Mouse (Mus musculus) layer of hippocampus, adult 8-10 months (tissue): ENCODE results near the gene Atxn7l1. TPM values are rescaled to one million over a fixed set of nuclear protein-coding genes. Genes with fewer than 3 reads are reported as not detected.

Experiments
- DNase-seq, 2 experiments: peaks; one replicate each; pipeline ENCODE4 v3.0.0; 2022; ENCODE audit warnings: low spot score in 2 of 2
- total RNA-seq, 4 experiments: library from RNA; stranded (reverse); gene quantifications; 2 replicates each; pipeline ENCODE4 v1.2.4; 2022

Atxn7l1 gene
- total RNA-seq, 4 experiments from 2014 or later, result 56.9 to 65.7 (median 60.7) TPM

- DNase-seq, result no peak
Measured at GRCm38 (mm10) chr12:33181875-33182274, 34.4 kb downstream of the Atxn7l1 start.

GRCm38 (mm10) chr12:33182428-33183137 lies 35.1 kb downstream of the Atxn7l1 start:
- no peak for DNase-seq

- DNase-seq, result no peak
Measured at GRCm38 (mm10) chr12:33183138-33183627, 35.7 kb downstream of the Atxn7l1 start.

- no peak for DNase-seq
Measured at GRCm38 (mm10) chr12:33184137-33184536, 36.6 kb downstream of the Atxn7l1 start.

GRCm38 (mm10) chr12:33185046-33185445 lies 37.6 kb downstream of the Atxn7l1 start:
- DNase-seq, result no peak

- DNase-seq, result no peak
Measured at GRCm38 (mm10) chr12:33186331-33186730, 38.8 kb downstream of the Atxn7l1 start.

GRCm38 (mm10) chr12:33190133-33190532 lies 42.6 kb downstream of the Atxn7l1 start:
- no peak for DNase-seq

- no peak for DNase-seq
Measured at GRCm38 (mm10) chr12:33190633-33191032, 43.1 kb downstream of the Atxn7l1 start.

- no peak for DNase-seq
Measured at GRCm38 (mm10) chr12:33193408-33193901, 46.0 kb downstream of the Atxn7l1 start.

- no peak for DNase-seq
Measured at GRCm38 (mm10) chr12:33195175-33195574, 47.7 kb downstream of the Atxn7l1 start.

- DNase-seq, result no peak
Measured at GRCm38 (mm10) chr12:33197287-33197686, 49.8 kb downstream of the Atxn7l1 start.

GRCm38 (mm10) chr12:33197746-33198145 lies 50.3 kb downstream of the Atxn7l1 start:
- DNase-seq, result no peak

GRCm38 (mm10) chr12:33201068-33201467 lies 53.6 kb downstream of the Atxn7l1 start:
- DNase-seq, result no peak

GRCm38 (mm10) chr12:33201491-33202210 lies 54.2 kb downstream of the Atxn7l1 start:
- no peak for DNase-seq

- DNase-seq, result no peak
Measured at GRCm38 (mm10) chr12:33205255-33205654, 57.8 kb downstream of the Atxn7l1 start.

- no peak for DNase-seq
Measured at GRCm38 (mm10) chr12:33206300-33206699, 58.8 kb downstream of the Atxn7l1 start.

GRCm38 (mm10) chr12:33210856-33211255 lies 63.4 kb downstream of the Atxn7l1 start:
- DNase-seq, result no peak

- no peak for DNase-seq
Measured at GRCm38 (mm10) chr12:33218215-33218859, 70.8 kb downstream of the Atxn7l1 start.

GRCm38 (mm10) chr12:33219436-33219835 lies 71.9 kb downstream of the Atxn7l1 start:
- no peak for DNase-seq

- no peak for DNase-seq
Measured at GRCm38 (mm10) chr12:33220081-33220480, 72.6 kb downstream of the Atxn7l1 start.

GRCm38 (mm10) chr12:33220509-33221051 lies 73.1 kb downstream of the Atxn7l1 start:
- DNase-seq, result peak; percentile 61 to 69

GRCm38 (mm10) chr12:33222187-33222586 lies 74.7 kb downstream of the Atxn7l1 start:
- DNase-seq, result no peak
